Mouse (Mus musculus) MEL (cell line): ENCODE results near the gene Adamtsl3. TPM values are rescaled to one million over a fixed set of nuclear protein-coding genes. Genes with fewer than 3 reads are reported as not detected.

Experiments
- DNase-seq: peaks from one replicate; pipeline ENCODE4 v3.0.0; 2011; ENCODE audit warnings: low read depth, low spot score
- H3K27ac ChIP-seq: 2 replicates; pipeline ENCODE4 v1.5.1; 2012; ENCODE audit warnings: low read depth, mild to moderate bottlenecking, control low read depth, low read length, moderate library complexity; ENCODE audit not compliant: control insufficient read depth
- H3K27me3 ChIP-seq, 2 experiments: fragments of 150-350 bp in 1 of 2; sonication (generic) in 1 of 2; 2 replicates each; pipeline ENCODE4 v1.6.1; 2012; ENCODE audit warnings: low read length in 2 of 2, mild to moderate bottlenecking in 2 of 2, improper control_type of control experiment in 1 of 2, moderate library complexity in 1 of 2; ENCODE audit not compliant: insufficient read depth in 2 of 2, control insufficient read depth in 1 of 2
- H3K36me3 ChIP-seq, 2 experiments: 2 replicates each; pipeline ENCODE4 v1.6.1; 2012 to 2014; ENCODE audit warnings: low read length in 2 of 2, improper control_type of control experiment in 1 of 2, inconsistent platforms in 1 of 2, mild to moderate bottlenecking in 1 of 2; ENCODE audit not compliant: insufficient read depth in 2 of 2, control insufficient read depth in 1 of 2
- H3K4me1 ChIP-seq, 2 experiments: fragments of 150-350 bp in 1 of 2; sonication (generic) in 1 of 2; 2 replicates each; pipeline ENCODE4 v1.6.1; 2012; ENCODE audit warnings: low read length in 2 of 2, improper control_type of control experiment in 1 of 2, mild to moderate bottlenecking in 1 of 2; ENCODE audit not compliant: insufficient read depth in 2 of 2, control insufficient read depth in 1 of 2
- H3K4me3 ChIP-seq, 2 experiments: fragments of 150-350 bp in 1 of 2; sonication (generic) in 1 of 2; 2 replicates each; pipeline ENCODE4 v1.5.1; 2012; ENCODE audit warnings: low read depth in 2 of 2, low read length in 2 of 2, mild to moderate bottlenecking in 2 of 2, moderate library complexity in 2 of 2, control low read depth in 1 of 2, improper control_type of control experiment in 1 of 2; ENCODE audit not compliant: control insufficient read depth in 1 of 2, insufficient read depth in 1 of 2
- H3K79me2 ChIP-seq: 2 replicates; pipeline ENCODE4 v1.6.1; 2012; ENCODE audit warnings: mild to moderate bottlenecking, low read length, moderate library complexity; ENCODE audit not compliant: control insufficient read depth, poor library complexity, insufficient read depth
- H3K9ac ChIP-seq: 2 replicates; pipeline ENCODE4 v1.6.1; 2012; ENCODE audit warnings: low read depth, mild to moderate bottlenecking, control low read depth, low read length, moderate library complexity; ENCODE audit not compliant: control insufficient read depth, poor library complexity, severe bottlenecking
- H3K9me3 ChIP-seq: fragments of 150-350 bp; sonication (generic); replicated peaks from 2 replicates; pipeline ENCODE4 v1.6.1; 2012; ENCODE audit warnings: mild to moderate bottlenecking, low read length, improper control_type of control experiment, moderate library complexity; ENCODE audit not compliant: insufficient read depth
- BHLHE40 ChIP-seq: IDR thresholded peaks from 2 replicates; pipeline ENCODE4 v1.6.1; 2012; ENCODE audit warnings: low read depth, mild to moderate bottlenecking, inconsistent platforms, low read length, improper control_type of control experiment, borderline replicate concordance
- CHD1 ChIP-seq: IDR thresholded peaks from 2 replicates; pipeline ENCODE4 v1.6.1; 2012; ENCODE audit warnings: low read depth, mild to moderate bottlenecking, inconsistent platforms, low read length, improper control_type of control experiment
- CHD2 ChIP-seq: IDR thresholded peaks from 2 replicates; pipeline ENCODE4 v1.6.1; 2011; ENCODE audit warnings: low read length, improper control_type of control experiment
- ETS1 ChIP-seq: IDR thresholded peaks from 2 replicates; pipeline ENCODE4 v1.6.1; 2012; ENCODE audit warnings: low read depth, mild to moderate bottlenecking, inconsistent platforms, low read length, improper control_type of control experiment, moderate library complexity
- GABPA ChIP-seq: IDR thresholded peaks from 2 replicates; pipeline ENCODE4 v1.6.1; 2012; ENCODE audit warnings: low read depth, mild to moderate bottlenecking, inconsistent platforms, low read length, improper control_type of control experiment, moderate library complexity
- HCFC1 ChIP-seq: IDR thresholded peaks from 2 replicates; pipeline ENCODE4 v1.6.1; 2012; ENCODE audit warnings: low read depth, mild to moderate bottlenecking, inconsistent platforms, low read length, improper control_type of control experiment, moderate library complexity
- MAZ ChIP-seq: IDR thresholded peaks from 2 replicates; pipeline ENCODE4 v1.6.1; 2012; ENCODE audit warnings: low read depth, mild to moderate bottlenecking, inconsistent platforms, low read length, improper control_type of control experiment
- MEF2A ChIP-seq: IDR thresholded peaks from 2 replicates; pipeline ENCODE4 v1.6.1; 2014; ENCODE audit warnings: low read depth, mild to moderate bottlenecking, inconsistent platforms, low read length, improper control_type of control experiment; ENCODE audit not compliant: poor library complexity, insufficient replicate concordance, severe bottlenecking; ENCODE audit errors: extremely low read depth
- MYB ChIP-seq: IDR thresholded peaks from 2 replicates; pipeline ENCODE4 v1.6.1; 2011; ENCODE audit warnings: mild to moderate bottlenecking, low read depth, low read length, improper control_type of control experiment
- MYC ChIP-seq: IDR thresholded peaks from 2 replicates; pipeline ENCODE4 v1.6.1; 2011; ENCODE audit warnings: low read depth, mild to moderate bottlenecking, low read length, improper control_type of control experiment, moderate library complexity
- NELFE ChIP-seq: IDR thresholded peaks from 2 replicates; pipeline ENCODE4 v1.6.1; 2011; ENCODE audit warnings: low read depth, low read length, improper control_type of control experiment
- RAD21 ChIP-seq: IDR thresholded peaks from 2 replicates; pipeline ENCODE4 v1.6.1; 2011; ENCODE audit warnings: mild to moderate bottlenecking, low read depth, low read length, improper control_type of control experiment
- SIN3A ChIP-seq: IDR thresholded peaks from 2 replicates; pipeline ENCODE4 v1.6.1; 2012; ENCODE audit warnings: low read length, improper control_type of control experiment, inconsistent platforms
- TAL1 ChIP-seq: IDR thresholded peaks from 2 replicates; pipeline ENCODE4 v1.6.1; 2012; ENCODE audit warnings: mild to moderate bottlenecking, inconsistent platforms, low read length, moderate library complexity, mixed read lengths
- TBP ChIP-seq: IDR thresholded peaks from 2 replicates; pipeline ENCODE4 v1.8.0; 2011; ENCODE audit warnings: low read depth, low read length, improper control_type of control experiment
- TCF12 ChIP-seq: IDR thresholded peaks from 2 replicates; pipeline ENCODE4 v1.6.1; 2014; ENCODE audit warnings: low read depth, mild to moderate bottlenecking, inconsistent platforms, low read length, improper control_type of control experiment, moderate library complexity
- USF2 ChIP-seq, 2 experiments: IDR thresholded peaks; 2 replicates each; pipeline ENCODE4 v1.6.1; 2011 to 2012; ENCODE audit warnings: improper control_type of control experiment in 2 of 2, low read length in 2 of 2, borderline replicate concordance in 1 of 2, inconsistent platforms in 1 of 2, low read depth in 1 of 2, mild to moderate bottlenecking in 1 of 2; ENCODE audit not compliant: insufficient read depth in 1 of 2
- ZC3H11A ChIP-seq: IDR thresholded peaks from 2 replicates; pipeline ENCODE4 v1.6.1; 2012; ENCODE audit warnings: low read depth, mild to moderate bottlenecking, inconsistent platforms, low read length, improper control_type of control experiment
- ZKSCAN1 ChIP-seq: IDR thresholded peaks from 2 replicates; pipeline ENCODE4 v1.6.1; 2012; ENCODE audit warnings: low read depth, mild to moderate bottlenecking, inconsistent platforms, low read length, improper control_type of control experiment, moderate library complexity
- ZMIZ1 ChIP-seq: IDR thresholded peaks from 2 replicates; pipeline ENCODE4 v1.6.1; 2012; ENCODE audit warnings: low read depth, mild to moderate bottlenecking, inconsistent platforms, low read length, improper control_type of control experiment, moderate library complexity
- polyA plus RNA-seq, 2 experiments: library from polyadenylated mRNA; stranded (reverse) in 1 of 2; unstranded in 1 of 2; fragments of >175 nt in 1 of 2; fragments of >200 nt in 1 of 2; gene quantifications; 2 replicates each; pipeline versions ENCODE4 v1.2.1 to v1.2.4; 2012; ENCODE audit warnings: low replicate concordance in 2 of 2, low read depth in 1 of 2; ENCODE audit not compliant: insufficient read length in 2 of 2, insufficient read depth in 1 of 2, missing spikeins in 1 of 2
- total RNA-seq: library from RNA; depleted of rRNA; stranded (reverse); fragments of 300-350 nt; gene quantifications from 2 replicates; pipeline ENCODE4 v1.2.3, GENCODE M21; 2012

Gene Adamtsl3
- total and polyA plus RNA-seq, 3 experiments: not detected

DNA sequence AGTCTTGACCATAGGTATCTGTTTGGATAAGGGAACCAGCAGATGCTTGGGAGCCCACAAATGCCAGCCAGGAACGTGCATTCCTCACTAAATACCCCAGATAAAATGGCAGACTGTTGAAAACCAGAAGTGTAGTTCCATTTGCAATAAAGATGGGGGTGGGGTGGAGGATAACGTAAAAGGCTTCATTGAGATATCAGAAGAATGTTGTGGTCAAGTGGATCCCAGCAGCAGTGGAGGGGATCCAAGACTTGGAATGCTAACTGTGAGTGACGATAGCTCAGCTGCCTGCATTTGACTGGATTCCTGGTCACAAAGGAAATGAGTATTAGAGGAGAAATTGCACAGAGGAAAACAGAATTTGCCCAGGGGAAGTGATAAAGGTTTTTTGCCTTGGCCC lies 87.1 kb downstream of the Adamtsl3 start:
- Histone ChIP-seq H3K36me3 (no peaks in the 10 kb centered on the region), H3K4me1 (no peaks in the 10 kb centered on the region), H3K27me3 (no peaks in the 10 kb centered on the region), H3K27ac (no peak overlapping the region), H3K9me3 (no peaks in the 10 kb centered on the region), H3K79me2 (no peaks in the 10 kb centered on the region), H3K9ac (no peak overlapping the region), H3K4me3 (no peak overlapping the region)
- TF ChIP-seq TCF12 (no peak), ZKSCAN1 (no peak), CHD2 (no peak), MAZ (no peak), ZC3H11A (no peak), CHD1 (no peak), NELFE (no peak), SIN3A (no peak), GABPA (no peak), MYB (no peak), HCFC1 (no peak), ZMIZ1 (no peak), USF2 (IDR thresholded peaks at IDR 0.05; ENCODE audit: borderline replicate concordance in 1 of 2, insufficient read depth in 1 of 2, low read depth in 1 of 2, low read length in 2 of 2) (no peak), MEF2A (no peak), TBP (no peak), MYC (no peak), BHLHE40 (no peak), TAL1 (no peak), RAD21 (no peak)
- no peak for DNase-seq

DNA sequence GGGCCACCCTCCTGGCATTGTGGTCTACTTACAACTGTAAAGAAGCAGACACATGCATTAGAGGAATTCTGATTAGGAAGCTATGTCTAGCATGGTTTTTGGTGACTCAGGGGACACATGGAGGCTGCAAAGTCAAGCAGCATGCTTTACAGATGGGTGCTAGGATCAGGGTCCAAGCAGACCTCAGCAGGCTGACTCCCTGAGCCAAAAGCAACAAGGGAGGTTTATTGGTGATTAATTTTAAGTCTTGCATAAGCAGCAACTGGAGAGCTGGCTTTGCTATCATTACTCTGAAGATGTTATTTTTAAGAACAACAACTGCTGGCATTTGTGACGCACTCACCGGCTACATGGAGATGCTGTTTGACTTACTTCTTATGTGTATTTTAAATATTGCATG lies 88.1 kb downstream of the Adamtsl3 start:
- TF ChIP-seq ZC3H11A: no peak
- TF ChIP-seq ETS1: no peak
- TF ChIP-seq USF2 (IDR thresholded peaks at IDR 0.05; ENCODE audit: borderline replicate concordance in 1 of 2, insufficient read depth in 1 of 2, low read depth in 1 of 2, low read length in 2 of 2): no peak
- H3K27me3 ChIP-seq: no peaks in the 10 kb centered on the region
- no peaks in the 10 kb centered on the region for H3K4me1 ChIP-seq
- no peaks in the 10 kb centered on the region for H3K79me2 ChIP-seq
- no peak overlapping the region for H3K4me3 ChIP-seq
- H3K9me3 ChIP-seq: no peaks in the 10 kb centered on the region
- no peak overlapping the region for H3K9ac ChIP-seq
- H3K27ac ChIP-seq: no peak overlapping the region
- no peaks in the 10 kb centered on the region for H3K36me3 ChIP-seq
- no peak for DNase-seq
